Mouse (Mus musculus) lung, postnatal 0 days (tissue): Measurements from ENCODE around the gene Josd2.

ENCODE experiments used
- CTCF ChIP-seq: IDR thresholded peaks from 2 replicates; pipeline ENCODE4 v1.5.1; 2016; ENCODE audit warnings: antibody characterized with exemption, mild to moderate bottlenecking
- EP300 ChIP-seq: IDR thresholded peaks from 2 replicates; pipeline ENCODE4 v1.6.1; 2016; ENCODE audit warnings: antibody characterized with exemption, mild to moderate bottlenecking, control low read depth

DNA sequence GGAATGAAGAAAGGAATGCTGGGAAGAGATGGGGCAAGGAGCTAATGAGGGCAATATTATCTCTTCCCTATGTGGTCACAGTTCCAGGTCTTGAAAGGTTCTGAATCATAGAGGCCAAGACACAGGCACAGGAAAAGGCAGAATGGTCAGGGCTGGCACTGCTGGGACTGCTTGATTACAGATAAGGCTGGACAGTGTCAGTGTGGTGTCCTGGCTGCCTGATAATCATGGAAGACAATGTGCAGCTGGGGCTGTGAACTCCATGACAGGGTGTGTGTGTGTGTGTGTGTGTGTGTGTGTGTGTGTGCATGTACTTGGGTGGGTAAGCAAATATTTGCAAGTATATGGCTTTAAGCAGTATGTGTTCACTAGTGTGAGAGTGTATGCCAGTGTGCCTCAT lies 39.7 kb downstream of the Josd2 start:
- TF ChIP-seq CTCF (no peak), EP300 (no peak)
